Mouse (Mus musculus): ENCODE data around the gene Serpinb6b. TPM values are rescaled to one million over a fixed set of nuclear protein-coding genes. Genes with fewer than 3 reads are reported as not detected.
A peak's percentile ranks its signal among the peaks of the same experiment; 100 is the strongest.

Serpinb6b gene
- polyA plus RNA-seq, 1 experiment = 2.2 TPM

GRCm38 (mm10) chr13:32974268-32974667, 9.3 kb downstream of the Serpinb6b start:
- H3K4me3 ChIP-seq (ENCODE audit: insufficient read depth, low read length) = no peak overlapping the region
- no peaks in the 10 kb centered on the region for H3K4me1 ChIP-seq (ENCODE audit: control insufficient read depth, insufficient read depth, low read length)
- no peak for TF ChIP-seq POLR2A (IDR thresholded peaks at IDR 0.05; ENCODE audit: low read depth, low read length)
- TF ChIP-seq CTCF (IDR thresholded peaks at IDR 0.05; ENCODE audit: borderline replicate concordance, insufficient read depth, low read length) = no peak
- no peak overlapping the region for H3K27ac ChIP-seq (ENCODE audit: insufficient read depth, low read length)

DNA sequence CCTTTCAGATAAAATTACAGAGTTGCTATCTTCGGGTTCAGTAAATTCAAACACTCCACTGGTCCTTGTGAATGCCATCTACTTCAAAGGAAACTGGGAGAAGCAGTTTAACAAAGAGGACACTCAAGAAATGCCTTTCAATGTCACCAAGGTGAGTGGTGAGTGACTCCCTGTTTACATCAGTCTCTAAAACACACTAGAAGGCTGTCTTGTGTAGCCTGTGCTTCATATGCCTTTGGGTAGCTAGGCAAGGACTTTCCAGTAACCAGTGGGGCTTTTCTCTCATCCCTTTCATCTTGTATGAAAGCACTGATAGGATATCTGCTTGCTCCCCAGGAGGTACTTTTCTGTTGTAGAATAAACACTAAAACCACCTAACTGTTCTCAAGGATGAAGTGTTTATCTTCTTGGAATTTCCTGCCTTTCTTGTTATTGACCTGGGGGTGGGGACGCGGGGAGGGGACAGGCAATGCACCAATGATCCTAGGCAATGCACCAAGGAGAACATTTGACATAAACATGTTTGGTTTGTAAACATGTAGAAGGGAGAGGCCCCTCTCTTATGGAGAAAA, 10.0 kb downstream of the Serpinb6b start:
- Histone ChIP-seq H3K4me3 (ENCODE audit: insufficient read depth, low read length) (no peak overlapping the region), H3K4me1 (ENCODE audit: control insufficient read depth, insufficient read depth, low read length) (no peaks in the 10 kb centered on the region), H3K27ac (ENCODE audit: insufficient read depth, low read length) (no peak overlapping the region)
- no peak for TF ChIP-seq POLR2A (IDR thresholded peaks at IDR 0.05; ENCODE audit: low read depth, low read length)
- TF ChIP-seq CTCF (IDR thresholded peaks at IDR 0.05; ENCODE audit: borderline replicate concordance, insufficient read depth, low read length) = no peak

GRCm38 (mm10) chr13:32975710-32976109, 10.7 kb downstream of the Serpinb6b start:
- no peak overlapping the region for H3K4me3 ChIP-seq (ENCODE audit: insufficient read depth, low read length)
- TF ChIP-seq CTCF (IDR thresholded peaks at IDR 0.05; ENCODE audit: borderline replicate concordance, insufficient read depth, low read length) = no peak
- TF ChIP-seq POLR2A (IDR thresholded peaks at IDR 0.05; ENCODE audit: low read depth, low read length) = no peak
- no peaks in the 10 kb centered on the region for H3K4me1 ChIP-seq (ENCODE audit: control insufficient read depth, insufficient read depth, low read length)
- no peak overlapping the region for H3K27ac ChIP-seq (ENCODE audit: insufficient read depth, low read length)

- TF ChIP-seq POLR2A (IDR thresholded peaks at IDR 0.05; ENCODE audit: low read depth, low read length) (no peak), CTCF (IDR thresholded peaks at IDR 0.05; ENCODE audit: borderline replicate concordance, insufficient read depth, low read length) (no peak)
- H3K27ac ChIP-seq (ENCODE audit: insufficient read depth, low read length) = no peak overlapping the region
- H3K4me3 ChIP-seq (ENCODE audit: insufficient read depth, low read length) = no peak overlapping the region
- H3K4me1 ChIP-seq (ENCODE audit: control insufficient read depth, insufficient read depth, low read length) = no peaks in the 10 kb centered on the region
These were observed 17.6 kb downstream of the Serpinb6b start for GRCm38 (mm10) chr13:32982556-32983042.

GRCm38 (mm10) chr13:32986256-32986655, 21.2 kb downstream of the Serpinb6b start:
- TF ChIP-seq POLR2A (IDR thresholded peaks at IDR 0.05; ENCODE audit: low read depth, low read length) (no peak), CTCF (IDR thresholded peaks at IDR 0.05; ENCODE audit: borderline replicate concordance, insufficient read depth, low read length) (no peak)
- no peak overlapping the region for H3K4me3 ChIP-seq (ENCODE audit: insufficient read depth, low read length)
- H3K27ac ChIP-seq (ENCODE audit: insufficient read depth, low read length) = no peak overlapping the region
- no peaks in the 10 kb centered on the region for H3K4me1 ChIP-seq (ENCODE audit: control insufficient read depth, insufficient read depth, low read length)

GRCm38 (mm10) chr13:32993152-32993893, 28.3 kb downstream of the Serpinb6b start:
- Histone ChIP-seq H3K27ac (ENCODE audit: insufficient read depth, low read length) (no peak overlapping the region), H3K4me3 (ENCODE audit: insufficient read depth, low read length) (no peak overlapping the region), H3K4me1 (ENCODE audit: control insufficient read depth, insufficient read depth, low read length) (no peaks in the 10 kb centered on the region)
- TF ChIP-seq POLR2A (IDR thresholded peaks at IDR 0.05; ENCODE audit: low read depth, low read length) (no peak), CTCF (IDR thresholded peaks at IDR 0.05; ENCODE audit: borderline replicate concordance, insufficient read depth, low read length) (no peak)

- TF ChIP-seq POLR2A (IDR thresholded peaks at IDR 0.05; ENCODE audit: low read depth, low read length) (no peak), CTCF (IDR thresholded peaks at IDR 0.05; ENCODE audit: borderline replicate concordance, insufficient read depth, low read length) (no peak)
- no peak overlapping the region for H3K27ac ChIP-seq (ENCODE audit: insufficient read depth, low read length)
- H3K4me3 ChIP-seq (ENCODE audit: insufficient read depth, low read length) = no peak overlapping the region
- no peaks in the 10 kb centered on the region for H3K4me1 ChIP-seq (ENCODE audit: control insufficient read depth, insufficient read depth, low read length)
These were observed 28.9 kb downstream of the Serpinb6b start for GRCm38 (mm10) chr13:32993894-32994242.

- H3K4me3 ChIP-seq (ENCODE audit: insufficient read depth, low read length) = no peak overlapping the region
- H3K27ac ChIP-seq (ENCODE audit: insufficient read depth, low read length) = no peak overlapping the region
- TF ChIP-seq POLR2A (IDR thresholded peaks at IDR 0.05; ENCODE audit: low read depth, low read length) (no peak), CTCF (IDR thresholded peaks at IDR 0.05; ENCODE audit: borderline replicate concordance, insufficient read depth, low read length) (no peak)
- H3K4me1 ChIP-seq (ENCODE audit: control insufficient read depth, insufficient read depth, low read length) = no peaks in the 10 kb centered on the region
These were observed 30.0 kb downstream of the Serpinb6b start for GRCm38 (mm10) chr13:32995051-32995450.

DNA sequence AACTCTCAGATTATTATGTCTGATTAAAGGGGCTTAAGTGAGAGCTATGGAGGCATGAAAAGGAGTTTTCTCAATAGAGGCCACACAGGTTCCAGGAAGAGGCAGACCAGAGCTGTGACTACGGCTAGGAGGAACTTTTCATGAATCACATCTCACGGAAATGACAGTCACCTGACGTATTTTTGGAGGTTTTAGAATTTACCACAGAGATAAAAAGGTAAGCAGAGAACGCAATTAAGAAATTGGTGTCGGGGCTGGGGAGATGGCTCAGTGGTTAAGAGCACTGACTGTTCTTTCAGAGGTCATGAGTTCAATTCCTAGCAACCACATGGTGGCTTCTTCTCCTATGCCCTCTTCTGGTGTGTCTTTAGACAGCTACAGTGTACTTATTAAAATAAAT, 36.3 kb downstream of the Serpinb6b start:
- no peak overlapping the region for H3K4me3 ChIP-seq (ENCODE audit: insufficient read depth, low read length)
- TF ChIP-seq CTCF (IDR thresholded peaks at IDR 0.05; ENCODE audit: borderline replicate concordance, insufficient read depth, low read length) = no peak
- no peak for TF ChIP-seq POLR2A (IDR thresholded peaks at IDR 0.05; ENCODE audit: low read depth, low read length)
- H3K27ac ChIP-seq (ENCODE audit: insufficient read depth, low read length) = no peak overlapping the region
- peaks cover 4% of the 10 kb centered on the region for H3K4me1 ChIP-seq (ENCODE audit: control insufficient read depth, insufficient read depth, low read length)

DNA sequence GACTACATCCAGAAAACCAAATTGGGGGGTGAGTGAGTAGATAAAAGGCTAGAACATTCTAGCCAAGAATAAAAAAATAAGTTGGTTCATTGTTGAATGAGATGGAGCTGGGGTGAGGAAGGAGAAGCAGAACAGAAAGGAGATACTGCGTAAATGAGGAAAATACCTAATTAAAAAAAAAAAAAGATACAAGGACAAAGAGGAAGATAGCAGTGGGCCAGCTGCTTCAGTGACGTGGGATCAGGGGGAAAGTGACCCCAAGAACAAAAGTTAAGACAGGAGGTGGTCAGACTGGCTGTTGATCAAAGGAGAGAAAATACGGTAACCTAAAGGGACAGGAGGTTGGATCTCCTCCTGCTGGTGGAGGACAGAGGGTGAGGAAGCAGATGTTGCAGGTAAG, 37.9 kb downstream of the Serpinb6b start, which contains the start of gene Serpinb9:
Gene Serpinb9, plus strand, starts transcription at position 301 of the 400 bp plus-strand sequence.
- H3K4me1 ChIP-seq (ENCODE audit: control insufficient read depth, insufficient read depth, low read length) = peaks cover 4% of the 10 kb centered on the region
- TF ChIP-seq CTCF (IDR thresholded peaks at IDR 0.05; ENCODE audit: borderline replicate concordance, insufficient read depth, low read length) (no peak), POLR2A (IDR thresholded peaks at IDR 0.05; ENCODE audit: low read depth, low read length) (no peak)
- peak within 1 kb of the TSS; percentile 9; the same call in 1 of the 2 replicates for H3K4me3 ChIP-seq (ENCODE audit: insufficient read depth, low read length)
- peak within 1 kb of the TSS; percentile 69 for H3K27ac ChIP-seq (ENCODE audit: insufficient read depth, low read length)

Data from embryonic fibroblast, embryonic 13.5 days (primary cell).